Mouse (Mus musculus) limb, embryonic 11.5 days (tissue): ENCODE measurements around the gene Tspyl3. TPM values are rescaled to one million over a fixed set of nuclear protein-coding genes. Genes with fewer than 3 reads are reported as not detected.

Source experiments
- ATAC-seq: fragments of 200-750 bp; cut with Nextera tagmentation; 2 replicates; pipeline ENCODE4 v1.8.0; 2017; ENCODE audit warnings: low read depth; ENCODE audit not compliant: insufficient number of reproducible peaks, low FRiP score, low TSS enrichment
- DNase-seq: peaks from one replicate; pipeline ENCODE4 v3.0.0-alpha.2; 2015; ENCODE audit warnings: low spot score
- H3K27ac ChIP-seq: fragments of 300-500 bp; sonication (generic); replicated peaks from 2 replicates; pipeline ENCODE4 v1.5.1; 2014; ENCODE audit warnings: low read depth, mild to moderate bottlenecking, low read length
- H3K27me3 ChIP-seq: fragments of 300-500 bp; sonication (generic); 2 replicates; pipeline ENCODE4 v1.6.1; 2014; ENCODE audit warnings: mild to moderate bottlenecking, low read length, mixed read lengths; ENCODE audit not compliant: control insufficient read depth, insufficient read depth
- H3K36me3 ChIP-seq: fragments of 300-500 bp; sonication (generic); 2 replicates; pipeline ENCODE4 v1.6.1; 2014; ENCODE audit warnings: mild to moderate bottlenecking, low read length, moderate library complexity, mixed read lengths; ENCODE audit not compliant: control insufficient read depth, insufficient read depth
- H3K4me1 ChIP-seq: fragments of 300-500 bp; sonication (generic); 2 replicates; pipeline ENCODE4 v1.6.1; 2014; ENCODE audit warnings: low read length, mixed read lengths; ENCODE audit not compliant: control insufficient read depth, insufficient read depth
- H3K4me2 ChIP-seq: fragments of 300-500 bp; sonication (generic); 2 replicates; pipeline ENCODE4 v1.6.1; 2014; ENCODE audit warnings: low read depth, mild to moderate bottlenecking, moderate library complexity; ENCODE audit not compliant: severe bottlenecking
- H3K4me3 ChIP-seq: fragments of 300-500 bp; sonication (generic); 2 replicates; pipeline ENCODE4 v1.5.1; 2014; ENCODE audit warnings: low read depth, low read length
- H3K9ac ChIP-seq: fragments of 300-500 bp; sonication (generic); 2 replicates; pipeline ENCODE4 v1.6.1; 2014; ENCODE audit warnings: mild to moderate bottlenecking, low read length
- H3K9me3 ChIP-seq: fragments of 300-500 bp; sonication (generic); 2 replicates; pipeline ENCODE4 v1.6.1; 2016; ENCODE audit warnings: low read length; ENCODE audit not compliant: control insufficient read depth
- WGBS: fragments of 180-500 bp; shearing (Covaris S2); extraction: QIAGEN DNeasy Blood & Tissue Kit; methylation state at CpG from one replicate; pipeline ENCODE4 v1.1.7; 2014; 5-methylcytosine and 5-hydroxymethylcytosine counted together
- polyA plus RNA-seq: library from polyadenylated mRNA; unstranded; fragments of >200 nt; fragmentation: Nextera tagmentation; extraction: Ambion mirVana; gene quantifications from 2 replicates; pipeline ENCODE4 v1.2.1, GENCODE M21; 2014

Tspyl3 gene
- polyA plus RNA-seq, 1 experiment from 2014 or later, result 6.1 TPM

GRCm38 (mm10) chr2:153259030-153259863 is 34.0 kb upstream of the Tspyl3 start:
- Histone ChIP-seq H3K4me1 (no peaks in the 10 kb centered on the region), H3K27me3 (no peaks in the 10 kb centered on the region), H3K4me2 (no peak overlapping the region), H3K4me3 (no peak overlapping the region), H3K36me3 (peaks cover 8% of the 10 kb centered on the region; the same call in 1 of the 2 replicates), H3K9me3 (no peaks in the 10 kb centered on the region), H3K27ac (no peak overlapping the region), H3K9ac (no peak overlapping the region)
- ATAC-seq, result no peak
- 88% methylated on average over 12 of the region's 12 CpGs for WGBS
- DNase-seq, result no peak

GRCm38 (mm10) chr2:153256604-153257003 is 31.4 kb upstream of the Tspyl3 start:
- no peak overlapping the region for H3K4me2 ChIP-seq
- H3K4me1 ChIP-seq, result no peaks in the 10 kb centered on the region
- peaks cover 5% of the 10 kb centered on the region; the same call in 1 of the 2 replicates for H3K36me3 ChIP-seq
- H3K9ac ChIP-seq, result no peak overlapping the region
- WGBS, result 81% methylated on average over 2 of the region's 2 CpGs
- DNase-seq (no peak), ATAC-seq (no peak)
- no peak overlapping the region for H3K4me3 ChIP-seq
- H3K9me3 ChIP-seq, result no peaks in the 10 kb centered on the region
- no peaks in the 10 kb centered on the region for H3K27me3 ChIP-seq
- no peak overlapping the region for H3K27ac ChIP-seq

GRCm38 (mm10) chr2:153249751-153250150 is 24.5 kb upstream of the Tspyl3 start:
- Histone ChIP-seq H3K4me1 (no peaks in the 10 kb centered on the region), H3K9ac (no peak overlapping the region), H3K9me3 (no peaks in the 10 kb centered on the region), H3K4me2 (no peak overlapping the region), H3K27me3 (no peaks in the 10 kb centered on the region), H3K36me3 (peaks cover 13% of the 10 kb centered on the region), H3K27ac (no peak overlapping the region), H3K4me3 (no peak overlapping the region)
- WGBS, result 91% methylated on average over 5 of the region's 5 CpGs
- ATAC-seq (no peak), DNase-seq (no peak)

GRCm38 (mm10) chr2:153242156-153242555 is 16.9 kb upstream of the Tspyl3 start:
- H3K4me2 ChIP-seq, result peak overlapping the region; percentile 75
- H3K9ac ChIP-seq, result peak overlapping the region; percentile 96; the same call in 1 of the 2 replicates
- no peaks in the 10 kb centered on the region for H3K9me3 ChIP-seq
- 71% methylated on average over 6 of the region's 6 CpGs for WGBS
- H3K36me3 ChIP-seq, result peaks cover 4% of the 10 kb centered on the region
- peak overlapping the region; percentile 92 for H3K4me3 ChIP-seq
- ATAC-seq, result no peak
- DNase-seq, result no peak
- no peak overlapping the region for H3K27ac ChIP-seq
- H3K27me3 ChIP-seq, result no peaks in the 10 kb centered on the region
- H3K4me1 ChIP-seq, result peaks cover 11% of the 10 kb centered on the region

GRCm38 (mm10) chr2:153241250-153242014 is 16.2 kb upstream of the Tspyl3 start, which contains the start of the genes Plagl2 and Pofut1:
Plagl2 (minus strand) TSS chr2:153241426.
Pofut1 (plus strand) TSS chr2:153241533.
- H3K36me3 ChIP-seq, result peaks cover 4% of the 10 kb centered on the region
- WGBS, result under 1% methylated on average over 58 of the region's 72 CpGs

GRCm38 (mm10) chr2:153240701-153241235 is 15.5 kb upstream of the Tspyl3 start:
- Histone ChIP-seq H3K4me1 (peaks cover 11% of the 10 kb centered on the region), H3K9ac (peak overlapping the region; percentile 96), H3K27ac (peak overlapping the region; percentile 80), H3K9me3 (no peaks in the 10 kb centered on the region), H3K36me3 (peaks cover 2% of the 10 kb centered on the region), H3K27me3 (no peaks in the 10 kb centered on the region), H3K4me3 (peak overlapping the region; percentile 92), H3K4me2 (peak overlapping the region; percentile 75)
- ATAC-seq, result peak; percentile 65
- WGBS, result under 1% methylated on average over 33 of the region's 33 CpGs
- DNase-seq, result no peak

More at GRCm38 (mm10) chr2:153241250-153242014, 16.2 kb upstream of the Tspyl3 start, which contains the start of the genes Plagl2 and Pofut1:
- peak within 1 kb of the TSS; percentile 96 for H3K9ac ChIP-seq
- DNase-seq (peak; percentile 88), ATAC-seq (peak; percentile 96)
- H3K9me3 ChIP-seq, result no peaks in the 10 kb centered on the region
- peak within 1 kb of the TSS; percentile 92 for H3K4me3 ChIP-seq
- H3K4me1 ChIP-seq, result peaks cover 11% of the 10 kb centered on the region
- H3K27me3 ChIP-seq, result no peaks in the 10 kb centered on the region
- H3K27ac ChIP-seq, result peak within 1 kb of the TSS; percentile 80
- H3K4me2 ChIP-seq, result peak within 1 kb of the TSS; percentile 75

GRCm38 (mm10) chr2:153239860-153240480 is 14.7 kb upstream of the Tspyl3 start:
- WGBS, result 4% methylated on average over 19 of the region's 22 CpGs
- no peaks in the 10 kb centered on the region; the same call in none of the 2 replicates for H3K36me3 ChIP-seq

More at GRCm38 (mm10) chr2:153239860-153240480, 14.7 kb upstream of the Tspyl3 start:
- Histone ChIP-seq H3K27me3 (no peaks in the 10 kb centered on the region), H3K4me2 (peak overlapping the region; percentile 75), H3K4me1 (peaks cover 11% of the 10 kb centered on the region), H3K9ac (peak overlapping the region; percentile 96), H3K9me3 (no peaks in the 10 kb centered on the region), H3K4me3 (peak overlapping the region; percentile 92), H3K27ac (no peak overlapping the region)
- DNase-seq (peak; percentile 30), ATAC-seq (no peak)
